Mouse (Mus musculus): ENCODE measurements around the gene Spam1.

Gene Spam1

GRCm38 (mm10) chr6:24790888-24791287, at the start of gene Spam1:
TSS of gene Spam1 (plus strand) at chr6:24791188.
- DNase-seq (ENCODE audit: extremely low spot score): no peak

- DNase-seq (ENCODE audit: extremely low spot score): no peak
These were observed 43.0 kb upstream of the Spam1 start, which contains the start of gene Hyal4 for GRCm38 (mm10) chr6:24748029-24748428. TSS of gene Hyal4 (plus strand) at chr6:24748329.

GRCm38 (mm10) chr6:24759281-24759680, 31.7 kb upstream of the Spam1 start:
- DNase-seq (ENCODE audit: extremely low spot score): no peak

GRCm38 (mm10) chr6:24766261-24766660, 24.7 kb upstream of the Spam1 start:
- no peak for DNase-seq (ENCODE audit: extremely low spot score)

GRCm38 (mm10) chr6:24779182-24779581, 11.8 kb upstream of the Spam1 start:
- DNase-seq (ENCODE audit: extremely low spot score): no peak

GRCm38 (mm10) chr6:24822070-24822469, 31.1 kb downstream of the Spam1 start:
- DNase-seq (ENCODE audit: extremely low spot score): no peak

Data from embryo, embryonic 9.5 days (tissue).